Mouse (Mus musculus): Measurements from ENCODE around the gene Mfsd11. TPM values are rescaled to one million over a fixed set of nuclear protein-coding genes. Genes with fewer than 3 reads are reported as not detected.

The Mfsd11 gene
- polyA plus RNA-seq (2016; fragmentation: Nextera tagmentation; extraction: Ambion mirVana), result 25.6 and 27.5 TPM in 2 replicates

GRCm38 (mm10) chr11:116852291-116852890 is at the start of gene Mfsd11:
Mfsd11 (plus strand) TSS chr11:116852440.
- peaks cover 28% of the 10 kb centered on the region for H3K4me1 ChIP-seq (replicated peaks)
- peak within 1 kb of the TSS; percentile 99 for H3K27ac ChIP-seq
- H3K4me3 ChIP-seq, result peak within 1 kb of the TSS; percentile 89
- no peaks in the 10 kb centered on the region for H3K27me3 ChIP-seq (ENCODE audit: insufficient read depth, poor library complexity, severe bottlenecking)
- DNase-seq (ENCODE audit: low spot score), result peak; percentile 70
- under 1% methylated on average over 91 of the region's 91 CpGs for WGBS
- no peaks in the 10 kb centered on the region for H3K9me3 ChIP-seq
- peaks cover 50% of the 10 kb centered on the region for H3K36me3 ChIP-seq

DNA sequence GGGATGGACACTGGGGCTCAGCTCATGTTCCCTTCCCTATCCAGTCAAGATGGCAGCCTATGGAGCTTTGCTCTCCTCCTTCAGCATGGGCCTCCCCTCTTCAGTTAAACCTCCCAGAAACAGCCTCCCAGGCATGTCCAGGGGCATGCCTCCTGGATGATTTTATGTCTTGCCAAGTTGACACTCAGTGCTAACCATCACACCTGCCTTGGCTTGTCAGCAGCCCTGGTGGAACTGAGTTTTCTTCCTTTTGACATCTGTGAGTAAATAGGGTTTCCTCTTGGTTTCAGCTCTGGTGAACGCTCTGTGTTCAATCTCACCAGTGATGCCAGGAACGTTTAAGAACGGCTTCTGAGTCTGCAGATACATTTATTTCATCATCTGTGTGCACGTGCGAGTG is 49.5 kb upstream of the Mfsd11 start:
- WGBS, result 91% methylated on average over 5 of the region's 5 CpGs
- Histone ChIP-seq H3K27ac (no peak overlapping the region), H3K4me1 (replicated peaks) (peaks cover 5% of the 10 kb centered on the region; the same call in 1 of the 2 replicates), H3K36me3 (no peaks in the 10 kb centered on the region), H3K4me3 (no peak overlapping the region), H3K9me3 (no peaks in the 10 kb centered on the region), H3K27me3 (ENCODE audit: insufficient read depth, poor library complexity, severe bottlenecking) (no peaks in the 10 kb centered on the region)
- no peak for DNase-seq (ENCODE audit: low spot score)

- Histone ChIP-seq H3K4me3 (no peak overlapping the region), H3K27me3 (ENCODE audit: insufficient read depth, poor library complexity, severe bottlenecking) (peaks cover 9% of the 10 kb centered on the region), H3K36me3 (0 out of 2 replicates have a peak, but pooled peaks cover 2% of the 10 kb centered on the region), H3K4me1 (replicated peaks) (peaks cover 35% of the 10 kb centered on the region), H3K9me3 (no peaks in the 10 kb centered on the region), H3K27ac (no peak overlapping the region)
- 88% methylated on average over 15 of the region's 15 CpGs for WGBS
- DNase-seq (ENCODE audit: low spot score), result no peak
Measured at GRCm38 (mm10) chr11:116806136-116807071, 45.8 kb upstream of the Mfsd11 start.

DNA sequence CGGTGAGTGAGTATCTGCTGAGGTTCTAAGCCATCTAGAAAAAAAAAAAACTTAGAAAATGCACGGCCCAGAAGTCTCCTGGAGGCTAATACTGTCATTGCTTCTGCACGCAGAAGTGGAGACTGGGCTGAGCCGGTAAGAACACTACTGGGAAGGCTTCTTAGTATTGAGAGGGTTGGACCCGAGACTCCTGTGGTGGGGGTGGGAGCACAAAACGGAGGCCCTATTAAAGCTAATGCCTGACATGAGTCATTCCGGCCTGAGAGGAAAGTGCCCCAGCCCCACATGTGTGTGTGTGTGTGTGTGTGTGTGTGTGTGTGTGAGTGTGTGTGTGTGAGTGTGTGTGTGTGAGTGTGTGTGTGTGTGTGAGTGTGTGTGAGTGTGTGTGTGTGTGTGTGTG is 45.1 kb upstream of the Mfsd11 start:
- H3K27me3 ChIP-seq (ENCODE audit: insufficient read depth, poor library complexity, severe bottlenecking), result peaks cover 9% of the 10 kb centered on the region
- H3K36me3 ChIP-seq, result 0 out of 2 replicates have a peak, but pooled peaks cover 2% of the 10 kb centered on the region
- H3K9me3 ChIP-seq, result no peaks in the 10 kb centered on the region
- no peak overlapping the region for H3K4me3 ChIP-seq
- H3K27ac ChIP-seq, result no peak overlapping the region
- peaks cover 43% of the 10 kb centered on the region for H3K4me1 ChIP-seq (replicated peaks)
- 80% methylated on average over 7 of the region's 7 CpGs for WGBS
- no peak for DNase-seq (ENCODE audit: low spot score)

DNA sequence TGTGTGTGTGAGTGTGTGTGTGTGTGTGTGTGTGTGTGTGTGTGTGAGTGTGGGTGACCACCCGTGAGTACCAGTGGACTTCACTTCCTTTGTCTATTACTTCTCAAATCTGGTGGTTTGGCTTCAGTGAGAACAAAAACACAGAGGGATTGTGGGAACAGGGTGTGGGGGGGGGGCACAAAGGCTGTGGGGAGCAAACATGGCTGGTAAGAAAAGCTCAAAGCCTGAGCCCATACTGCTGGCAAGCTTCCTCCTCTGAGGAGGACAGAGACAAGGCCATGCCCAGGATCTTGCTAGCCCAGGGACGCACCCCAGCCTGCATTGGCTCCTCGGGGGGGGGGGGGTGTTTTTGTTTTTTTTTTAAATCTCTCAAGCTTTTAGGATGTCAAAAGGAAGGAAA is 44.7 kb upstream of the Mfsd11 start:
- H3K4me1 ChIP-seq (replicated peaks), result peaks cover 47% of the 10 kb centered on the region

DNA sequence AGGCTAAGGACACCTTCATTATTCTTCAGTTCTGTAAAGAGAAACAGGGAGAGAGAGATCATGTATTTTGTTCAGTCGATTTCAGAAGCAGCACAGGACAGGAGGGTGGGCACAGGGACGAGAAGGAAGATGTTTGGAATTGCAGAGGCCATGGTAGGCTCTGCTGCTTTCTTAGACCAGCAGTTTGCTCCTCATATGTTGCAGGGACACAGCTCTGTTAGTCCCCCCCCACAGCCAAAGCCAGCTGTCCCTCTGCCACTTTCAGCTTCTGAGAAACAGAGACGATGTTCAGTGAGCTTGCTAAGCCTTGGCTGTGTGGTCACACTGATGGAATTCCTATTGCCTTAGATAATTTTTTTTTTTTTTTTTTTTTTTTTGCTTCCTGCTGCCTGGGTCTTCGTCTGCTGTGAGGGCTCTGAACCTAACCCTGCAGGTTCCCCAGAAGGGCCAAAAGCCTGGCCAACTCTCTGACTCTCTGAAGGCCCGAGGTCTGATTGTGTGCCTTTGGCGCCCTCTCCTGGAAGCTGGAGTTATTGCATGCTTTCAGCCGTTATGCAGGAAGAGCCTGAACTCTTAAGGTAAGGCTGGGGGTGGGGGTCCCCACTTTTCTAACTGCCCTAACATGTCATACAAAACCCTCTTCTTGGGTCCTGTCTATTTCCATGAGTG is 44.2 kb upstream of the Mfsd11 start:
- 0 out of 2 replicates have a peak, but pooled peaks cover 2% of the 10 kb centered on the region for H3K36me3 ChIP-seq
- WGBS, result 27% methylated on average over 7 of the region's 7 CpGs
- peaks cover 9% of the 10 kb centered on the region for H3K27me3 ChIP-seq (ENCODE audit: insufficient read depth, poor library complexity, severe bottlenecking)
- peak; percentile 87 for DNase-seq (ENCODE audit: low spot score)
- H3K4me1 ChIP-seq (replicated peaks), result peaks cover 52% of the 10 kb centered on the region
- H3K27ac ChIP-seq, result peak overlapping the region; percentile 69
- no peak overlapping the region for H3K4me3 ChIP-seq
- H3K9me3 ChIP-seq, result no peaks in the 10 kb centered on the region

More for the DNA sequence above, 44.7 kb upstream of the Mfsd11 start:
- Histone ChIP-seq H3K36me3 (0 out of 2 replicates have a peak, but pooled peaks cover 2% of the 10 kb centered on the region), H3K27me3 (ENCODE audit: insufficient read depth, poor library complexity, severe bottlenecking) (peaks cover 9% of the 10 kb centered on the region), H3K4me3 (no peak overlapping the region), H3K9me3 (no peaks in the 10 kb centered on the region), H3K27ac (peak overlapping the region; percentile 50; the same call in 1 of the 2 replicates)
- no peak for DNase-seq (ENCODE audit: low spot score)
- WGBS, result 78% methylated on average over 3 of the region's 3 CpGs

DNA sequence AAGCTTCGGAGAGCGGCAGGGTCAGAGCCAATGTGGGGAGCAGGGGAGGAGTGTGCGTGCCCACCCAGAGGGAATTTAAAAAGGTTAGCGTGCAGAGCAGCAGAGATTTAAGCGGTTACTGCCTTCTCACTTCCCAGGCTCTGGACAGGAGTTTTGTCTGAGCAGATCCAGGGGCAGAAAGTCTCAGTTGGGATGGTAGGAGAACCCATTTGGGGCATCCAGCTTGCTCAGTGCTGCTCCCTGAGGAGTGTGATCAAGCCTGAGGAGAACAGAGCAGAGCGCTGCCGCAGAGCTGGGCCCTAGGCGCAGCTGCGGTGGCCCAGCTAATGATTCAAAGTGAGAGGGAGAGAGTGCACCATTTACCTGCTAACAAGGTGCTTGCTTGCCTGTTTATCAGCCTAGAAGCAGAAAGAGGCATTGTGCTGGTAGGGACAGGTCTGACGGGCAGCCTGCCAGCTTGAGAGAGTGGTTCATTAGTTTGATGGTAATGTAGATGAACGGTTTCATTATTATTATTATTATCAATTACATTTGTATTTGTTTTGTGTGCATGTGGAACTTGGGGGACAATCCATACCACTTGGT is 43.3 kb upstream of the Mfsd11 start:
- H3K4me3 ChIP-seq, result no peak overlapping the region
- H3K4me1 ChIP-seq (replicated peaks), result peaks cover 60% of the 10 kb centered on the region
- peak overlapping the region; percentile 66 for H3K27ac ChIP-seq
- no peak for DNase-seq (ENCODE audit: low spot score)
- 0 out of 2 replicates have a peak, but pooled peaks cover 2% of the 10 kb centered on the region for H3K36me3 ChIP-seq
- H3K27me3 ChIP-seq (ENCODE audit: insufficient read depth, poor library complexity, severe bottlenecking), result peaks cover 9% of the 10 kb centered on the region
- H3K9me3 ChIP-seq, result no peaks in the 10 kb centered on the region
- WGBS, result 78% methylated on average over 11 of the region's 11 CpGs

DNA sequence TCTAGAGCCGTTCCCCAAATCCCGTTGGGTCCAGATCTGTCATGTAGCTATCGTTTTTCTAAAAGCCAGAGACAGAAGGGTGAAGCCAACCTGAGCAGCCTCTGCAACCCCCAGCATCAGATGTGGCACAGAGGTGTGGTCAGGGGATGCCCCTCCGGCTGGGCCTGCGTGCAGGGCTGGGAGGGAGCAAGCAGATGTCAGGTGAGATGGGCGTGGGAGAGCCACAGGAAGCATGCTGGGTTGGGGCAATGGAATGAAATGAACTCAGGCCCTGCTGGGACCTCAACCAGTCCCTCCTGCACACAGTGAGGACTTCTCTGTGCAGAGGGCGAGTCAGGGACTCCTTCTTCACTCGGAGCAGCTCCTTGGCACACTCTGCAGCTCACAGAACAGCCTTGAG is 42.7 kb upstream of the Mfsd11 start:
- WGBS, result 80% methylated on average over 8 of the region's 8 CpGs
- Histone ChIP-seq H3K9me3 (no peaks in the 10 kb centered on the region), H3K4me1 (replicated peaks) (peaks cover 67% of the 10 kb centered on the region)

GRCm38 (mm10) chr11:116810528-116810927 is 41.7 kb upstream of the Mfsd11 start:
- no peak for DNase-seq (ENCODE audit: low spot score)

More for the DNA sequence above, 42.7 kb upstream of the Mfsd11 start:
- DNase-seq (ENCODE audit: low spot score), result no peak
- Histone ChIP-seq H3K27ac (peak overlapping the region; percentile 93; the same call in 1 of the 2 replicates), H3K36me3 (0 out of 2 replicates have a peak, but pooled peaks cover 2% of the 10 kb centered on the region), H3K27me3 (ENCODE audit: insufficient read depth, poor library complexity, severe bottlenecking) (peaks cover 9% of the 10 kb centered on the region), H3K4me3 (no peak overlapping the region)

DNA sequence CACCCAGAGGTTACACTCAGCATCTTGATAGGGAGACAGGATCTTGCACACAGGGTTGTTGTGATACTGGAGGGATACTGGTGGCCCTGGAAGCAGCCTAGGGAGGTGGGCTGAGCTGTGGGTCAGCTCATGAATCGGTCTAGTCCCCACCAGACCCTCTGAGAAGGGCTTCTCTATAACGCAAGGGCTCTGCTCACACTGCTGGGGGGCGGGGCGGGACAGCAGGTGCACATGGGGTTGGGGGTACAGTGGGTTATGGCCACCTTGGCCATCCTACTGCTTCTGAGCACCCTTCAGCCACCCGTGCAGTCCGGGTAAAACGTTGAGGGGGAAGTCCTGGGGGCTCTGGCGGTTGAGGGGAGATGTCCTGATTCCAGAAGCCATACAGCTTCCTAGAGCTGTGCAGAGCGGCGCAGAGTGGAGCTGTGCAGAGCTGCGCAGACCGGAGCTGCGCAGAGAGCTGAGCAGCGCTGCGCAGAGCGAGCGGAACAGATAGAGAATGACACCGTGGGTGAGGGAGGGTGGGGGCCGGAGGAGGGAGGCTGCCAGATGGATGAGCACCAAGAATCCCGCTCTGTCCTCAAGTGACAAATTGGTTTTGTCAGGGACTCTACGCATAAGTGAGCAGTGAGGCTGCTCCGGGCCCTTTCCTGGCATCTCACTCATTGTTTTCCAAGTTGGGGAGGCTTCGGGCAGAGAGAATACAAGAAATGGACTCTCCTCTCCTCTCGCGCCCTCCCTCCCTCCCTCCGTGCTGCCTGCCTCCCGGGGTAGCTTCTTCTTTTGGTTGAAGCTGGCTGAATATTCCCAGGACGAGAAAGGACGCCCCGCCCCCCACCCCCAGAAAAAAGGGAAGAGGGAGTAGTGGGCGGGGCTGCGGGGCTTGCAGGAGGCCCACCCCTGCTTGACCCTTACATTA is 41.0 kb upstream of the Mfsd11 start:
- WGBS, result 5% methylated on average over 32 of the region's 32 CpGs
- Histone ChIP-seq H3K36me3 (0 out of 2 replicates have a peak, but pooled peaks cover 2% of the 10 kb centered on the region), H3K27me3 (ENCODE audit: insufficient read depth, poor library complexity, severe bottlenecking) (peaks cover 12% of the 10 kb centered on the region), H3K27ac (peak overlapping the region; percentile 93), H3K4me3 (peak overlapping the region; percentile 48), H3K4me1 (replicated peaks) (peaks cover 84% of the 10 kb centered on the region), H3K9me3 (no peaks in the 10 kb centered on the region)
- peak; percentile 87 for DNase-seq (ENCODE audit: low spot score)

More at GRCm38 (mm10) chr11:116810528-116810927, 41.7 kb upstream of the Mfsd11 start:
- Histone ChIP-seq H3K27me3 (ENCODE audit: insufficient read depth, poor library complexity, severe bottlenecking) (peaks cover 9% of the 10 kb centered on the region), H3K9me3 (no peaks in the 10 kb centered on the region), H3K4me3 (peak overlapping the region; percentile 48), H3K27ac (peak overlapping the region; percentile 93), H3K4me1 (replicated peaks) (peaks cover 77% of the 10 kb centered on the region), H3K36me3 (0 out of 2 replicates have a peak, but pooled peaks cover 2% of the 10 kb centered on the region)
- WGBS, result 35% methylated on average over 11 of the region's 11 CpGs

GRCm38 (mm10) chr11:116812793-116813529 is 39.3 kb upstream of the Mfsd11 start:
- WGBS, result 43% methylated on average over 21 of the region's 21 CpGs
- Histone ChIP-seq H3K4me1 (replicated peaks) (peaks cover 93% of the 10 kb centered on the region), H3K27ac (peak overlapping the region; percentile 93), H3K9me3 (no peaks in the 10 kb centered on the region), H3K4me3 (peak overlapping the region; percentile 48), H3K27me3 (ENCODE audit: insufficient read depth, poor library complexity, severe bottlenecking) (peaks cover 14% of the 10 kb centered on the region), H3K36me3 (0 out of 2 replicates have a peak, but pooled peaks cover 2% of the 10 kb centered on the region)
- DNase-seq (ENCODE audit: low spot score), result peak; percentile 67
